Mouse (Mus musculus): ENCODE measurements around the gene Cox10. TPM values are rescaled to one million over a fixed set of nuclear protein-coding genes. Genes with fewer than 3 reads are reported as not detected.

The Cox10 gene
- polyA plus RNA-seq, 1 experiment from 2014 or later: 22.6 TPM

- 93% methylated on average over 8 of the region's 8 CpGs for WGBS
- H3K9ac ChIP-seq (replicated peaks): no peak overlapping the region
- H3K27me3 ChIP-seq: no peaks in the 10 kb centered on the region
- no peaks in the 10 kb centered on the region for H3K9me3 ChIP-seq
- H3K36me3 ChIP-seq: no peaks in the 10 kb centered on the region
- no peak overlapping the region for H3K4me2 ChIP-seq (replicated peaks)
- ATAC-seq (replicated peaks): no peak
- H3K4me1 ChIP-seq: peaks cover 20% of the 10 kb centered on the region
- no peak overlapping the region for H3K27ac ChIP-seq (replicated peaks)
- H3K4me3 ChIP-seq: no peak overlapping the region
These were observed 60.0 kb downstream of the Cox10 start for GRCm38 (mm10) chr11:64019235-64019634.

GRCm38 (mm10) chr11:64018165-64018564, 61.1 kb downstream of the Cox10 start:
- ATAC-seq (replicated peaks): no peak
- no peak overlapping the region for H3K27ac ChIP-seq (replicated peaks)
- no peak overlapping the region for H3K4me3 ChIP-seq
- peaks cover 12% of the 10 kb centered on the region for H3K4me1 ChIP-seq
- H3K4me2 ChIP-seq (replicated peaks): no peak overlapping the region
- no peak overlapping the region for H3K9ac ChIP-seq (replicated peaks)
- 29% methylated on average over 5 of the region's 5 CpGs for WGBS
- H3K27me3 ChIP-seq: no peaks in the 10 kb centered on the region
- no peaks in the 10 kb centered on the region for H3K36me3 ChIP-seq
- no peaks in the 10 kb centered on the region for H3K9me3 ChIP-seq

- H3K36me3 ChIP-seq: no peaks in the 10 kb centered on the region
- ATAC-seq (replicated peaks): no peak
- WGBS: 81% methylated on average over 6 of the region's 6 CpGs
- H3K9me3 ChIP-seq: no peaks in the 10 kb centered on the region
- H3K4me1 ChIP-seq: peaks cover 4% of the 10 kb centered on the region; the same call in 1 of the 2 replicates
- H3K27ac ChIP-seq (replicated peaks): no peak overlapping the region
- H3K4me2 ChIP-seq (replicated peaks): no peak overlapping the region
- H3K27me3 ChIP-seq: no peaks in the 10 kb centered on the region
- H3K9ac ChIP-seq (replicated peaks): no peak overlapping the region
- no peak overlapping the region for H3K4me3 ChIP-seq
These were observed 64.0 kb downstream of the Cox10 start for GRCm38 (mm10) chr11:64015309-64015708.

GRCm38 (mm10) chr11:64010724-64011496, 68.4 kb downstream of the Cox10 start:
- Histone ChIP-seq H3K27ac (replicated peaks) (no peak overlapping the region), H3K9ac (replicated peaks) (no peak overlapping the region), H3K9me3 (no peaks in the 10 kb centered on the region), H3K4me1 (no peaks in the 10 kb centered on the region), H3K4me2 (replicated peaks) (no peak overlapping the region), H3K4me3 (no peak overlapping the region), H3K27me3 (no peaks in the 10 kb centered on the region), H3K36me3 (no peaks in the 10 kb centered on the region)
- WGBS: 43% methylated on average over 22 of the region's 22 CpGs
- ATAC-seq (replicated peaks): no peak

- no peak for ATAC-seq (replicated peaks)
- 93% methylated on average over 4 of the region's 4 CpGs for WGBS
- no peaks in the 10 kb centered on the region for H3K36me3 ChIP-seq
- H3K4me1 ChIP-seq: no peaks in the 10 kb centered on the region
- H3K4me2 ChIP-seq (replicated peaks): no peak overlapping the region
- no peaks in the 10 kb centered on the region for H3K9me3 ChIP-seq
- H3K9ac ChIP-seq (replicated peaks): no peak overlapping the region
- H3K27me3 ChIP-seq: no peaks in the 10 kb centered on the region
- H3K27ac ChIP-seq (replicated peaks): no peak overlapping the region
- H3K4me3 ChIP-seq: no peak overlapping the region
These were observed 75.1 kb downstream of the Cox10 start for GRCm38 (mm10) chr11:64004152-64004551.

- 65% methylated on average over 3 of the region's 3 CpGs for WGBS
- Histone ChIP-seq H3K9me3 (no peaks in the 10 kb centered on the region), H3K9ac (replicated peaks) (no peak overlapping the region)
These were observed 75.8 kb downstream of the Cox10 start for GRCm38 (mm10) chr11:64003484-64003883.

GRCm38 (mm10) chr11:64002629-64003028, 76.6 kb downstream of the Cox10 start:
- no peak overlapping the region for H3K9ac ChIP-seq (replicated peaks)
- no peak overlapping the region for H3K4me2 ChIP-seq (replicated peaks)
- ATAC-seq (replicated peaks): no peak
- H3K27ac ChIP-seq (replicated peaks): no peak overlapping the region
- H3K4me1 ChIP-seq: no peaks in the 10 kb centered on the region
- H3K27me3 ChIP-seq: no peaks in the 10 kb centered on the region
- 87% methylated on average over 2 of the region's 2 CpGs for WGBS
- H3K4me3 ChIP-seq: no peak overlapping the region
- no peaks in the 10 kb centered on the region for H3K36me3 ChIP-seq
- H3K9me3 ChIP-seq: no peaks in the 10 kb centered on the region

More at GRCm38 (mm10) chr11:64003484-64003883, 75.8 kb downstream of the Cox10 start:
- Histone ChIP-seq H3K27ac (replicated peaks) (no peak overlapping the region), H3K4me2 (replicated peaks) (no peak overlapping the region), H3K27me3 (no peaks in the 10 kb centered on the region), H3K4me3 (no peak overlapping the region), H3K4me1 (no peaks in the 10 kb centered on the region), H3K36me3 (no peaks in the 10 kb centered on the region)
- no peak for ATAC-seq (replicated peaks)

GRCm38 (mm10) chr11:64001111-64001510, 78.2 kb downstream of the Cox10 start:
- no peaks in the 10 kb centered on the region for H3K4me1 ChIP-seq
- H3K27me3 ChIP-seq: no peaks in the 10 kb centered on the region
- ATAC-seq (replicated peaks): no peak
- H3K4me3 ChIP-seq: no peak overlapping the region
- no peak overlapping the region for H3K27ac ChIP-seq (replicated peaks)
- H3K9me3 ChIP-seq: no peaks in the 10 kb centered on the region
- no peak overlapping the region for H3K9ac ChIP-seq (replicated peaks)
- no peak overlapping the region for H3K4me2 ChIP-seq (replicated peaks)
- WGBS: 80% methylated on average over 2 of the region's 2 CpGs
- H3K36me3 ChIP-seq: no peaks in the 10 kb centered on the region

- ATAC-seq (replicated peaks): no peak
- Histone ChIP-seq H3K4me2 (replicated peaks) (no peak overlapping the region), H3K4me1 (no peaks in the 10 kb centered on the region), H3K9ac (replicated peaks) (no peak overlapping the region), H3K27me3 (no peaks in the 10 kb centered on the region), H3K9me3 (no peaks in the 10 kb centered on the region), H3K36me3 (no peaks in the 10 kb centered on the region), H3K27ac (replicated peaks) (no peak overlapping the region), H3K4me3 (no peak overlapping the region)
- 82% methylated on average over 5 of the region's 5 CpGs for WGBS
These were observed 79.0 kb downstream of the Cox10 start for GRCm38 (mm10) chr11:64000200-64000794.

GRCm38 (mm10) chr11:63999431-63999830, 79.8 kb downstream of the Cox10 start:
- Histone ChIP-seq H3K27ac (replicated peaks) (no peak overlapping the region), H3K27me3 (no peaks in the 10 kb centered on the region), H3K9me3 (no peaks in the 10 kb centered on the region), H3K4me1 (no peaks in the 10 kb centered on the region), H3K4me3 (no peak overlapping the region), H3K9ac (replicated peaks) (no peak overlapping the region), H3K36me3 (no peaks in the 10 kb centered on the region), H3K4me2 (replicated peaks) (no peak overlapping the region)
- no peak for ATAC-seq (replicated peaks)
- WGBS: 86% methylated on average over 6 of the region's 6 CpGs

- WGBS: 75% methylated on average over 8 of the region's 8 CpGs
- Histone ChIP-seq H3K36me3 (no peaks in the 10 kb centered on the region), H3K4me3 (no peak overlapping the region), H3K4me2 (replicated peaks) (no peak overlapping the region), H3K9me3 (no peaks in the 10 kb centered on the region), H3K27ac (replicated peaks) (no peak overlapping the region), H3K9ac (replicated peaks) (no peak overlapping the region), H3K4me1 (peaks cover 9% of the 10 kb centered on the region), H3K27me3 (no peaks in the 10 kb centered on the region)
- no peak for ATAC-seq (replicated peaks)
These were observed 87.3 kb downstream of the Cox10 start for GRCm38 (mm10) chr11:63991958-63992357.

GRCm38 (mm10) chr11:63990759-63991158, 88.5 kb downstream of the Cox10 start:
- Histone ChIP-seq H3K9ac (replicated peaks) (no peak overlapping the region), H3K9me3 (no peaks in the 10 kb centered on the region), H3K27ac (replicated peaks) (no peak overlapping the region), H3K36me3 (no peaks in the 10 kb centered on the region), H3K4me3 (no peak overlapping the region), H3K27me3 (no peaks in the 10 kb centered on the region), H3K4me2 (replicated peaks) (no peak overlapping the region), H3K4me1 (peaks cover 9% of the 10 kb centered on the region)
- 89% methylated on average over 7 of the region's 7 CpGs for WGBS
- no peak for ATAC-seq (replicated peaks)

Data from forebrain, embryonic 15.5 days (tissue).